Mouse (Mus musculus) heart, adult 2 months (tissue): ENCODE results near the gene Diablo. TPM values are rescaled to one million over a fixed set of nuclear protein-coding genes. Genes with fewer than 3 reads are reported as not detected.

ENCODE experiments used
- DNase-seq, 2 experiments: peaks; one replicate each; pipeline ENCODE4 v3.0.0; 2021
- H3K27ac ChIP-seq: fragments of 200-600 bp; 2 replicates; pipeline ENCODE4 v1.8.1; 2022
- H3K27me3 ChIP-seq: fragments of 200-500 bp; 2 replicates; pipeline ENCODE4 v1.6.1; 2012; ENCODE audit warnings: mild to moderate bottlenecking, low read length, inconsistent platforms, mixed read lengths; ENCODE audit not compliant: control insufficient read depth, insufficient read depth
- H3K36me3 ChIP-seq: fragments of 200-500 bp; 2 replicates; pipeline ENCODE4 v1.6.1; 2012; ENCODE audit warnings: low read length, inconsistent platforms; ENCODE audit not compliant: control insufficient read depth, insufficient read depth
- H3K4me1 ChIP-seq: fragments of 200-500 bp; 2 replicates; pipeline ENCODE4 v1.6.1; 2011; ENCODE audit warnings: low read length; ENCODE audit not compliant: control insufficient read depth, insufficient read depth
- H3K4me3 ChIP-seq: fragments of 200-600 bp; 2 replicates; pipeline ENCODE4 v1.8.1; 2022
- H3K79me2 ChIP-seq: fragments of 200-500 bp; replicated peaks from 2 replicates; pipeline ENCODE4 v1.6.1; 2012; ENCODE audit warnings: mild to moderate bottlenecking, inconsistent platforms, low read length, moderate library complexity, mixed read lengths; ENCODE audit not compliant: control insufficient read depth, insufficient read depth
- H3K9ac ChIP-seq: fragments of 200-500 bp; 2 replicates; pipeline ENCODE4 v1.6.1; 2012; ENCODE audit warnings: low read depth, mild to moderate bottlenecking, control low read depth, inconsistent platforms, low read length, mixed read lengths
- CTCF ChIP-seq: fragments of 200-600 bp; IDR thresholded peaks from 2 replicates; pipeline ENCODE4 v1.8.1; 2022; ENCODE audit warnings: antibody characterized with exemption, mild to moderate bottlenecking, moderate library complexity
- EP300 ChIP-seq: fragments of 200-500 bp; IDR thresholded peaks from 2 replicates; pipeline ENCODE4 v1.6.1; 2011; ENCODE audit warnings: low read depth, low read length, control low read depth; ENCODE audit not compliant: insufficient read depth
- POLR2A ChIP-seq: fragments of 200-500 bp; IDR thresholded peaks from 2 replicates; pipeline ENCODE4 v1.6.1; 2011; ENCODE audit warnings: mild to moderate bottlenecking, low read depth, low read length, control low read depth; ENCODE audit not compliant: insufficient read depth
- WGBS: fragments of 180-500 bp; shearing (Covaris S2); methylation state at CpG from one replicate; pipeline ENCODE4 v1.1.7; 2018; 5-methylcytosine and 5-hydroxymethylcytosine counted together
- intact Hi-C: fragments of 180-260 bp; cut with DNase I; formaldehyde crosslinking; loops from one replicate; pipeline ENCODE4 v1.15.1; 2025
- polyA plus RNA-seq: library from polyadenylated mRNA; depleted of rRNA; stranded (reverse); fragments of >200 nt; gene quantifications from 2 replicates; pipeline ENCODE4 v1.2.3, GENCODE M21; 2012
- total RNA-seq, 2 experiments: library from RNA; stranded (reverse); gene quantifications; 2 replicates each; pipeline ENCODE4 v1.2.3; 2021

Diablo gene
- total and polyA plus RNA-seq, 3 experiments = 64.7 to 93.8 (median 71.5) TPM

DNA sequence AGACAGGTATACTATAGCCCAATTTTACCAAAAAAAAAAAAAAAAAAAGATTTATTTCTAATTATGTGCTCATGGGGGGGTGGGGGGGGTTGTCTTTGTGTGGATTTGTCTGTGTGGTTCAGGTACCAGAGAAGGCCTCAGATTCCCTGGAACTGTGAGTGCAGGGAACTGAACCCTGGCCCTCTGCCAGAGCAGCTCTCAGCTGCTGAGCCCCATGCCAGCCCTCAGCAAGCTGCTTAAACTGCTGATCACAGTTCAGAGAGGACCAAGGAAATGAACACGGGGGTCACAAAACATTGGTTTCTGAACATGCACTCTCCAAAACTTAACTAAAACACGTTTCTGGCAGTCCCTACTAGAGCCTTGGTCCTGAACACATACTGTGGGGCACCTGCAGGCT is 32.5 kb upstream of the Diablo start:
- H3K4me1 ChIP-seq = no peaks in the 10 kb centered on the region
- 0 out of 2 replicates have a peak, but pooled peaks cover 2% of the 10 kb centered on the region for H3K79me2 ChIP-seq
- H3K27ac ChIP-seq = no peak overlapping the region
- intact Hi-C loops = no loop called here
- H3K4me3 ChIP-seq = no peak overlapping the region
- DNase-seq = peak; percentile 60 to 63
- no peak overlapping the region for H3K9ac ChIP-seq
- no peaks in the 10 kb centered on the region for H3K27me3 ChIP-seq
- H3K36me3 ChIP-seq = no peaks in the 10 kb centered on the region
- 66% methylated on average over 2 of the region's 2 CpGs for WGBS
- TF ChIP-seq CTCF (no peak), EP300 (no peak), POLR2A (no peak)

DNA sequence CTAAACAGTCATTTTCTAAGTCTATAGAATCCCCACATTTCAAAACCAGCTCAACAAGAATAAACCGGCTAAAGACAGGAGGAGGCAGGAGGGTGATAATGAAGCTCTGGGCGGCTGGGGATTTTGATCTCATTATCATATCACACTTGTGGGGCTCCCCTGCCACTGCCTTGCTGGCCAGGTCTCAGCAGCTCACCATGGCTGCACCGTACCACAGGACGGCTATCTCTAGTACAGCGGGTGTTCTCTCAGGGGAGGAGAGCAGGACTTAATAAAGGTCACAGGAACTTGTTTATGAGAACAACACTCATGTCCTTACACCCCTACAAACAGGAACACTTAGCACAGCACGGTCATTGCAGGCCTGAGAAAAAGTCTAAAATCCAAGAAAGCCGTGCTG is 31.7 kb upstream of the Diablo start:
- TF ChIP-seq POLR2A = no peak
- no peak for TF ChIP-seq EP300
- no peak for TF ChIP-seq CTCF
- H3K4me1 ChIP-seq = no peaks in the 10 kb centered on the region
- no peaks in the 10 kb centered on the region for H3K79me2 ChIP-seq
- no peak overlapping the region for H3K27ac ChIP-seq
- no peaks in the 10 kb centered on the region for H3K36me3 ChIP-seq
- H3K4me3 ChIP-seq = no peak overlapping the region
- DNase-seq = peak in 1 of 2 experiments; percentile 15
- H3K27me3 ChIP-seq = no peaks in the 10 kb centered on the region
- no peak overlapping the region for H3K9ac ChIP-seq
- 81% methylated on average over 7 of the region's 7 CpGs for WGBS
- intact Hi-C loops = no loop called here

DNA sequence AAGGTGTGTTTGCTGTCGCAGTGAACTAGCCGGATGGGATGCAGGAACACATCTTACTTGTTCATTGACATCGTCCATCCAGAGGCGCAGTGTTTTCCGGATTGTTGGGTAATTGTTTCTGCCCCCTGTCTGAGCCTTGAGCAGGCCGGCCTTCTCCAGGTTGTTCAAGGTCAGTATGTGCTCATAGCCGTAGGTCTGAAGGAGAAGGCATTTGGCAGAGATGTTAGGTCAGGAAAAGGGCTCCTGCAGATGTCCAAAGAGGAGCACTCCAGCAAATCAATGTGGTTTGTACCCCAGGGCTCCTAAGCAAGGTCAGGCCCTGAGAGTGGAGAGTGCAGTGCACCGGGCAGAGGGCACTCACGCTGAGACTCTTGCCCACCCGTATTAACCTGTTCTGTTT is 9.8 kb upstream of the Diablo start:
- no peaks in the 10 kb centered on the region for H3K4me1 ChIP-seq
- no peaks in the 10 kb centered on the region for H3K36me3 ChIP-seq
- 86% methylated on average over 10 of the region's 10 CpGs for WGBS
- peak; percentile 1 to 12 for DNase-seq
- no peak overlapping the region for H3K9ac ChIP-seq
- no peaks in the 10 kb centered on the region for H3K27me3 ChIP-seq
- intact Hi-C loops = no loop called here
- H3K27ac ChIP-seq = no peak overlapping the region
- H3K79me2 ChIP-seq = no peaks in the 10 kb centered on the region
- no peak overlapping the region for H3K4me3 ChIP-seq
- TF ChIP-seq POLR2A = no peak
- TF ChIP-seq CTCF = no peak
- TF ChIP-seq EP300 = no peak

DNA sequence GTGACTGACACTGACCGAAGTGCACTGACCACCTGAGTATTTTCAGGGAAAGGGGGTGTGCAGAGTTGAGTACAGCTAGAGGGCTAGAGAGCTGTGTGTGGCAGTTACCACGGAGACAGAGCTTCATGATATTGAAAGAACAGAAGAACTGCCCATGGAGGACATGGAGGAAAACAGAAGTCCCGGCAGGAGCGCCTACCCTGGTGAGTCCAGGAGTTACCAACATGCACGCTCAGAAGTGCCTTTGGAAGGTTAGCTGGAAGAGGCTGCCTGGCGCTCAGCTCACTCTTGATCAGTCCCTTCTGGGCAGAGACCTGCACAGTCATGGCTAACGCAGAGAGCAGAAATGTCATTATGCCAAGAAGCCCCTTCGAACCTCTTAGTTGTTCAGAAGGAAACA is 6.1 kb upstream of the Diablo start:
- peak in 1 of 2 experiments; percentile 2 for DNase-seq
- Histone ChIP-seq H3K36me3 (no peaks in the 10 kb centered on the region), H3K4me3 (no peak overlapping the region), H3K9ac (no peak overlapping the region), H3K27me3 (no peaks in the 10 kb centered on the region), H3K4me1 (no peaks in the 10 kb centered on the region), H3K79me2 (no peaks in the 10 kb centered on the region), H3K27ac (no peak overlapping the region)
- intact Hi-C loops = no loop called here
- TF ChIP-seq EP300 (no peak), CTCF (no peak), POLR2A (no peak)
- WGBS = 88% methylated on average over 8 of the region's 8 CpGs

DNA sequence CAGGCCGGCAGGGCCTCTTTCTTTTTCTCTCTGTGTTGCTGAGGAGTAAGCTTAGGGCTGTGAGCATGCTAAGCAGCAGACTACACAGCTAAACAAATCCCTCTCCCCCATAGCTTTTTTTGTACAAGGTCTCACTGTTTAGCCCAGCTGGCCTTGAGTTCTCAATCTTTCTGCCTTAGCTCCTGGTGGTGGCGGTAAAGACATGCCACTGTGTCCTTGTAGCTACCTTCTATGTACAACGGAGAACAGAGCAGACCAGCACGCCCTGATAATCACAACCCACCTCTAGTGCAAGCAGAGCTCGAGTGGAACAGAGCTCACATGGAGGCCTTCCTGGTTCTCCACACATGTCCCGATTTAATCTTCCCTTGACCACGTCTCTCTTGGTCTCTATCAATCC is 4.7 kb upstream of the Diablo start:
- intact Hi-C loops = no loop called here
- WGBS = 72% methylated on average over 7 of the region's 7 CpGs
- TF ChIP-seq POLR2A (no peak), CTCF (no peak), EP300 (no peak)
- Histone ChIP-seq H3K36me3 (no peaks in the 10 kb centered on the region), H3K9ac (no peak overlapping the region), H3K79me2 (no peaks in the 10 kb centered on the region), H3K4me3 (no peak overlapping the region), H3K27ac (no peak overlapping the region), H3K4me1 (peaks cover 2% of the 10 kb centered on the region; the same call in 1 of the 2 replicates), H3K27me3 (no peaks in the 10 kb centered on the region)
- peak; percentile 1 to 6 for DNase-seq

DNA sequence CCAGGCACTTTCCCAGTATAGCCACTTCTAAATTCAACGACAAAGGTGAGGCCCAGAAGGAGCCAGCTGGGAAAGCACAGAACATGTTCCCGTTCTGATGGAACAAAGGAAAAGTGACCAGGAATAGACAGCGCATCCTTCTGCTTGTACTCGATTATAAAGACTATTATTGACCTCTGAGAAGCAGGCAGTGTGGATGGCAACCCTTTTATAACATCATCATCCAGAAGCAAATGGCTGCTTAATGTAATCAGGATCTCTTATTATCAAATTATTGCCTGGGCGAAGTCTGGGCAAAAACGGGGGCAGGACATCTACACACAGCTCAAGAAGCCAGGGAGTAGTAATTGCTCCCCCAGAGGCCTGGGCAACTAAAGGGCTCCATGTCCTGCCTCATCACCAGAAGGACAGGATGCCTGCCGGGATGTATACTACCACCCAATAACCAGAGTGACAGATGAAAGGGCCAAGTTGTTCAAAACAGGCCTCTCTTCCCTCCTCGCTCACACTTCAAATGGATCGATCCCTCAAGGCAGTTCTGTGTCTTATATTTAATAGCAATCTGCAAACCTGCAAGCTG is 2.0 kb upstream of the Diablo start:
- Histone ChIP-seq H3K4me3 (no peak overlapping the region), H3K27me3 (no peaks in the 10 kb centered on the region), H3K4me1 (peaks cover 5% of the 10 kb centered on the region; the same call in 1 of the 2 replicates), H3K27ac (no peak overlapping the region), H3K36me3 (peaks cover 3% of the 10 kb centered on the region; the same call in 1 of the 2 replicates), H3K79me2 (no peaks in the 10 kb centered on the region), H3K9ac (no peak overlapping the region)
- WGBS = 91% methylated on average over 9 of the region's 9 CpGs
- intact Hi-C loops = no loop called here
- no peak for TF ChIP-seq CTCF
- no peak for TF ChIP-seq POLR2A
- peak; percentile 1 to 8 for DNase-seq
